Mouse (Mus musculus) frontal cortex, postnatal 10 days (tissue): ENCODE measurements around the gene Tex46.

Source experiments
- DNase-seq, 2 experiments: peaks; one replicate each; pipeline ENCODE4 v3.0.0; 2022; ENCODE audit warnings: low spot score in 2 of 2, mixed read lengths in 1 of 2

Tex46 gene

GRCm38 (mm10) chr4:136631237-136631994 is 21.2 kb downstream of the Tex46 start:
- peak; percentile 53 to 63 for DNase-seq

DNA sequence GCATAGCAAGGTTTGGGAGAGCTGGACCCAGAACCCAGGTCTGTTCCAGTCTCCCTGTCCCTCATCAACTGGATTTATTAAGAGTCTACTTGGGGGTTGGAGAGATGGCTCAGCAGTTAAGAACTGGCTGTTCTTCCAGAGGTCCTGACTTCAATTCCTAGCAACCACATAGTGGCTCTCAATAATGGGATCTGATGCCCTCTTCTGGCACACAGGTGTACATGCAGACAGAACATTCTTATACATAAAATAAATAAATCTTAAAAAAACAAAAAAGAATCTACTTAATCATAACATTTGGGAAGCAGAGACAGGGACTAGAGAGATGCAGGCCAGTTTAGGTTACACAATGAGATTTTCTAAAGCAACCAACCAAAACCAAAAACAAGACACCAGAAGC is 25.8 kb downstream of the Tex46 start:
- DNase-seq: no peak

DNA sequence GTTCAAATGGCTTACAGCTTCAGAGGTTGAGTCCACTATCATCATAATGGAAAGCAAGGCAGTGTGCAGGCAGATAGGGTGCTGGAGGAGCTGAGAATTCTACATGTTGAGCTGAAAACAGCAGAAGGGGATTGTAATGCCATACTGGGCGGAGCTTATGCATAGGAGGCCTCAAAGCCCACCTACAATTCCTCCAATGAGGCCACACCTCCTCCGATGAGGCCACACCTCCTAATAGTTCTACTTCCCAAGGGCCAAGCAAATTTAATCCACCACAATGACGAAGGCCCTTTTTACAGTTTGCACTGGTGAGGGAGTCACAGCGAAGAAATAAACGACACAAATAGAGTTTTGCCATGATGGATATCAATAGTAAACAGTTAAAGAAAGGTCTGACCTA is 26.3 kb downstream of the Tex46 start:
- DNase-seq: no peak

- DNase-seq: no peak
Observed at GRCm38 (mm10) chr4:136636983-136637562, 26.8 kb downstream of the Tex46 start.

DNA sequence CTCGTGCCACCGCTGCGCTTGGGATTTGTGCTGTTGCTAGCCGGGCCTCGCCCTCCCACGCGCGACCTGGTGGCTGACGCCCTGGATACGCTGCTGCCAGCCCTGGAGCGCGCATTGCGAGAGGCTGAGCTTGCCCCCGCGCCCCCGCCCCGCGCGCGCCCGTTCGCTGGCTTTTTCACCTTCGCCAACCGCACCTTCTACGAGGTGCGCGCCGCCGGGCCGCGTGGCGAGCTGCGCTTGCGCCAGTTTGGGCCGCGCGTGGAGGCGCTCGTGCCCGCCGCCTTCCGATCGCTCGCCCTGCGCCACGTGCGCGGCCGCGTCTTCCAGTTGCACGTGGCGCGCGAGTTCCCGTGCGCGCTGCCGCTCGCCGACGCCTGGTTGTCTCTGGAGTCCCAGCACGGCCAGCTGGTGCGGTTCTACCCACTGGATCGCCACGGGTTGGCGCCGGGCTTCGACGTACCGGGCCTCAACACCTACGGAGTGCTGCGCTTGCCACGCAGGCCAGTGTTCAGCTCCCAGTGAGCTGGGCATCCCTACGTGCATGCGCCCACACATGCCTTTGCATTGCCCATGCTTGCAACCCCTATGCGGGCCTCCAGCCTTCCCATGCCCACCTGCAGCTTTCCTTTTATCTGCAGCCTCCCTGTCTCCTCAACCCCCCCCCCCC is 27.5 kb downstream of the Tex46 start:
- peak; percentile 80 for DNase-seq

- DNase-seq: no peak
Observed at GRCm38 (mm10) chr4:136638230-136638750, 28.1 kb downstream of the Tex46 start.

DNA sequence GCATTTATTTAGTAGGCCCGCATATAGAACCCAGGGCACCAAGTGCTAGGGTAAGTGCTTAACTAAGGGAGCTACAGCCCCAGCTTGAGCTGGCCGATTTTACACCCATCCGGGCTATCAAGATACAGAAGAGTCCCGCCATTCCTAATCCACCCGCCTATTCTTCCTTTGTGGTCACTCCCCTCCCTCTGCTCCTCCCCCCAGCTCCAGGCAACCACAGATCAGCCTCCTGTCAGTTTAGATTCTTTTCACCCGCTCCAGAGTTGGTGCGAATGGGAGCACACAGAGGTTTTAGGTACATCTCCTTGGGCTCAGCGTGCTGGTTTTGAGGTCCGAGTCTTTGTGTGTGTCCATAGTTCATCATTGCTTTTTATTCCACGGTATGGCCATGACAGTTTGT is 28.7 kb downstream of the Tex46 start:
- no peak for DNase-seq

- peak; percentile 67 to 84 for DNase-seq
Observed at GRCm38 (mm10) chr4:136648922-136649479, 38.8 kb downstream of the Tex46 start.

DNA sequence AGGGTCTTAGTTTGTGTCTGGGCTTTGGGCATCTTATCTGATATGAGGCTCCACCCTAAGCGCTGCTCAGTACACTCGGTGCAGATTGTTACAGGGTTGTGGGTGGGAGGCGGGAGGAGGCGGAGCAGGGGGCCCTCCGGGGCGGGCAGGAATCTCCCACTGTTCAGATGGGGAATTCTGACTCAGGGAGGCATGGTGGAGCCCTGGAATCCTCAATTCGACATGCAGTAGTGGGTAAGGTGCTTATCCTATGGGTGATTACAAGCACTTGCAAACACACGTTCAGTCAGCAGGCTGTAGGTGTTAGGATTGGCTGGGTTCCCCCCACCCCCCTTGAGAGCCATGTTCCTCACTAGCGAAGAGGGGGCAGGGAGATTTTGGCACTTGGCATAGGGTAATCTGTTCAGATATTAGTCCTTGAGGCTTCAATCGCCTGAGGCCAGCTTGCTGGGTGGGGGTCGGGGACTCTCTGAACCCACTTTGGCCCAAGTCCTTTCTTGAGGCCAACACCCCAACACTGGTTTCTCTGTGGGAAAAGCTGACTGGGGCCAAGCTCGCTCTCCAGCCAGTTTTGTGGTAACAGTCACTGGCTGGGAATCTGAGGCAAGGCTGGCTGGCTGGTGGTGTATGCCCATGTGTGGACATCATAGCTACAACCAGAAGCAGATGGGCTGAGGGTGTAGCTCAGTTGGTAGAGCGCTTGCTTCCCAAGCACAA is 39.4 kb downstream of the Tex46 start:
- DNase-seq: no peak

GRCm38 (mm10) chr4:136650261-136650660 is 40.0 kb downstream of the Tex46 start:
- DNase-seq: no peak

DNA sequence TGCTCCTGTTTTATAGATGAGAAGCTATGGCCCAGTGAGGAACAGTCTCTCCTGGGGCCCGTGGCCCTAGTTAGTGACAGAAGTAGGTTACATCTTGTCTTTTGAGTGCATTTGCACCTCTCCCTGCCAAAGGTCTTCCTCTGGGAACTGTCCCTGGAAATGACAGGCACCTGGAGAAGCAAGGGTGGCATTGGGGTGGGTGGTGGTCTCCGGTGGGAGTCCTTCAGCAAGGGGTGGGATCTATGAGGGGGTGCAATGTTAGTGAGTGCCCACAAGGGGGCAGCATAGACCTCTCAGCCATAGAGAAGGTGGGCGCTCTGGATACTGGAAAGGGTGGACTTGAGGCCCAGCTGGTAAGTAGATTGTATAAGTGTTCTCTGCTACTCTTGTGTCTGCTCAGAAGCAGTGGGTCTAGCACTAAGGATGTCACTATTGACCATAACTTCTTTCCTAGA is 41.1 kb downstream of the Tex46 start:
- DNase-seq: peak in 1 of 2 experiments; percentile 30

- peak in 1 of 2 experiments; percentile 45 for DNase-seq
Observed at GRCm38 (mm10) chr4:136651882-136652527, 41.8 kb downstream of the Tex46 start.

GRCm38 (mm10) chr4:136652528-136652910 is 42.3 kb downstream of the Tex46 start:
- DNase-seq: no peak

- DNase-seq: no peak
Observed at GRCm38 (mm10) chr4:136653019-136653418, 42.8 kb downstream of the Tex46 start.

DNA sequence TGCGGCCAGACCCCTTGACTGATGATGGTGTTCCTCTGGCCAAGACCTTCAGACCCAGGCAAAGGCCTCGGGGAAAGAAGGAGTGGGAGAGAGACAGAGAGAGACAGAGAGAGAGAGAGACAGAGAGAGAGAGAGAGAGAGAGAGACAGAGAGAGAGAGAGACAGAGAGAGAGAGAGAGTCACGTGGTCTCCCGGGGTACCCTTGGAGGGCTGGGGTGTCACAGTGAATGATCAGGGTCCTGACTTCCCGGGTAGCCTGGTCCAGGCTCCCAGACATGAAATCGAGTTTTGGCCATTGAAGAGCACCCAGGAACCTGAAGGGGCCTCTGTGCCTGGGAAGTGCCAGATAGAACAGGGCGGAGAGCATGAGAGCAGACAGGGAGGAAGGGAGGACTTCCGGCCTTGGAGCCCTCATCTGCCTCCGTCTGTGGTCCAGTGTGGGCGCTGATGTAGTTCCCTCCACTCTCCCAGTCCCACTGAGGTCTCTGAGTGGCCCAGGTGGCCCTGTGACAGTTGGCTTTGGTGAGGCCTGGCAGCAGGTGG is 43.5 kb downstream of the Tex46 start:
- DNase-seq: no peak

- DNase-seq: no peak
Observed at GRCm38 (mm10) chr4:136657914-136658313, 47.7 kb downstream of the Tex46 start.
